Mouse (Mus musculus) embryonic facial prominence, embryonic 11.5 days (tissue): ENCODE results near the gene Hint1. TPM values are rescaled to one million over a fixed set of nuclear protein-coding genes. Genes with fewer than 3 reads are reported as not detected.

Experiments
- ATAC-seq: fragments of 200-750 bp; cut with Nextera tagmentation; replicated peaks from 2 replicates; pipeline ENCODE4 v1.8.0; 2017; ENCODE audit warnings: low read depth; ENCODE audit not compliant: insufficient number of reproducible peaks, low FRiP score, low TSS enrichment
- DNase-seq: peaks from one replicate; pipeline ENCODE4 v3.0.0-alpha.2; 2015; ENCODE audit warnings: low spot score
- H3K27ac ChIP-seq: fragments of 300-500 bp; sonication (generic); replicated peaks from 2 replicates; pipeline ENCODE4 v1.5.1; 2014; ENCODE audit warnings: mild to moderate bottlenecking, low read depth, low read length, control low read depth
- H3K27me3 ChIP-seq: fragments of 300-500 bp; sonication (generic); 2 replicates; pipeline ENCODE4 v1.6.1; 2014; ENCODE audit warnings: mild to moderate bottlenecking, low read length, moderate library complexity, mixed read lengths; ENCODE audit not compliant: control insufficient read depth, insufficient read depth
- H3K36me3 ChIP-seq: fragments of 300-500 bp; sonication (generic); replicated peaks from 2 replicates; pipeline ENCODE4 v1.6.1; 2014; ENCODE audit warnings: low read depth, mild to moderate bottlenecking, low read length, moderate library complexity, mixed read lengths; ENCODE audit not compliant: control insufficient read depth, insufficient read depth
- H3K4me1 ChIP-seq: fragments of 300-500 bp; sonication (generic); 2 replicates; pipeline ENCODE4 v1.6.1; 2014; ENCODE audit warnings: low read length, mixed read lengths; ENCODE audit not compliant: control insufficient read depth, insufficient read depth
- H3K4me2 ChIP-seq: fragments of 300-500 bp; sonication (generic); 2 replicates; pipeline ENCODE4 v1.6.1; 2014; ENCODE audit warnings: low read depth, mild to moderate bottlenecking, control low read depth, low read length, moderate library complexity
- H3K4me3 ChIP-seq: fragments of 300-500 bp; sonication (generic); 2 replicates; pipeline ENCODE4 v1.5.1; 2014; ENCODE audit warnings: low read depth, low read length, control low read depth
- H3K9ac ChIP-seq: fragments of 300-500 bp; sonication (generic); replicated peaks from 2 replicates; pipeline ENCODE4 v1.6.1; 2014; ENCODE audit warnings: mild to moderate bottlenecking, control low read depth, low read length
- H3K9me3 ChIP-seq: fragments of 300-500 bp; sonication (generic); replicated peaks from 2 replicates; pipeline ENCODE4 v1.6.1; 2016; ENCODE audit warnings: mild to moderate bottlenecking, low read length, inconsistent platforms, mixed read lengths; ENCODE audit not compliant: control insufficient read depth
- WGBS: fragments of 180-500 bp; shearing (Covaris S2); extraction: QIAGEN DNeasy Blood & Tissue Kit; methylation state at CpG from one replicate; pipeline ENCODE4 v1.1.7; 2014; 5-methylcytosine and 5-hydroxymethylcytosine counted together
- polyA plus RNA-seq: library from polyadenylated mRNA; unstranded; fragments of >200 nt; fragmentation: Nextera tagmentation; extraction: Ambion mirVana; gene quantifications from 2 replicates; pipeline ENCODE4 v1.2.1, GENCODE M21; 2014

Gene Hint1
- polyA plus RNA-seq, 1 experiment from 2014 or later, result 720 TPM

- 90% methylated on average over 3 of the region's 3 CpGs for WGBS
- no peak for DNase-seq
- H3K4me2 ChIP-seq, result no peak overlapping the region
Observed at GRCm38 (mm10) chr11:54905086-54905485, 38.9 kb downstream of the Hint1 start.

GRCm38 (mm10) chr11:54905931-54906330 lies 39.7 kb downstream of the Hint1 start:
- H3K4me2 ChIP-seq, result no peak overlapping the region
- H3K4me3 ChIP-seq, result no peak overlapping the region
- H3K27ac ChIP-seq, result no peak overlapping the region
- no peaks in the 10 kb centered on the region for H3K4me1 ChIP-seq
- no peaks in the 10 kb centered on the region for H3K27me3 ChIP-seq
- ATAC-seq, result no peak
- no peaks in the 10 kb centered on the region for H3K9me3 ChIP-seq
- H3K9ac ChIP-seq, result no peak overlapping the region
- 56% methylated on average over 4 of the region's 4 CpGs for WGBS
- DNase-seq, result no peak
- no peaks in the 10 kb centered on the region; the same call in 1 of the 2 replicates for H3K36me3 ChIP-seq

More at GRCm38 (mm10) chr11:54905086-54905485, 38.9 kb downstream of the Hint1 start:
- no peak overlapping the region for H3K9ac ChIP-seq
- H3K27me3 ChIP-seq, result no peaks in the 10 kb centered on the region
- no peak overlapping the region for H3K27ac ChIP-seq
- H3K36me3 ChIP-seq, result no peaks in the 10 kb centered on the region; the same call in 1 of the 2 replicates
- no peak for ATAC-seq
- H3K9me3 ChIP-seq, result no peaks in the 10 kb centered on the region
- no peaks in the 10 kb centered on the region for H3K4me1 ChIP-seq
- H3K4me3 ChIP-seq, result no peak overlapping the region

DNA sequence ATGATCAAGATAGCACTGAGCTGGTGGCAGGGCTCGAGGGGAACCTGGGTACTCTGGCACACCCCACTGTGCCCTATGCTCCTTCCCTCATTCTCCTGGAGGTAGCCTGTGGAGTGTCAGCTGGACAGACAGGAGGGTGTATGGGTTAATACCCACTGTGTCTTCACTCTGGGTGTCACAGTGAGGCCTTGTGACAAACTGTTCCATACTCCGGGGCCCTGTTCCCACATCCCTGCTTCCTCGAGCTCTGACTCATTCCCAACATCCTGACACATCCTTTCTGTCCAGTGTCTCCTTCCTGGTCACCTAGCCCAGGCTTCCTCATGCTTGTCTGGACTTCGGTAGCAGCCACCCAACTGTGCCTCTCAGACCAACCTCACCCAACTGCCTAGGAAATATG lies 40.3 kb downstream of the Hint1 start:
- DNase-seq, result no peak
- Histone ChIP-seq H3K4me2 (no peak overlapping the region), H3K27ac (no peak overlapping the region), H3K9ac (no peak overlapping the region), H3K4me3 (no peak overlapping the region), H3K27me3 (no peaks in the 10 kb centered on the region), H3K36me3 (no peaks in the 10 kb centered on the region; the same call in 1 of the 2 replicates), H3K9me3 (no peaks in the 10 kb centered on the region), H3K4me1 (no peaks in the 10 kb centered on the region)
- WGBS, result 75% methylated on average over 4 of the region's 4 CpGs
- ATAC-seq, result no peak

DNA sequence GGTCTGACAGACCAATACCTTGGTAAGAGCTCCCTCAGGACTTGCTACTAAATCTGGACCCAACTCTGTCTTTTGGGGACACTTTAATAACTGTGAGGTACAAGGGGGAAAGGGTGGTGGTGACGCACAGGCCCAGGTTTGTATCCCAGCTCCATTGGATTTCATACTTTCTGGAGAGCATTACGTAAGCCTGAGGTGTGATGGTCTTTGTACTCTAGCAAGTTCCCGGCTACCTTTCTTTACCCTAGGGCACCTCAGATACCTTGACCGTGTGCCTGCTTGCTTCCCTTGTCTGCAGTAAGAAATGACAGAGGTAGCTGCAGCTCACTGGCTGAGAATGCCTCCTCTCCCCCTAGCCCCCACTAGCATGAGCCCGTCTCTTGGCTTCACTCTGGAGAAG lies 41.1 kb downstream of the Hint1 start:
- WGBS, result 93% methylated on average over 5 of the region's 5 CpGs
- H3K9me3 ChIP-seq, result no peaks in the 10 kb centered on the region
- H3K27ac ChIP-seq, result no peak overlapping the region
- H3K36me3 ChIP-seq, result no peaks in the 10 kb centered on the region; the same call in 1 of the 2 replicates
- no peak overlapping the region for H3K4me3 ChIP-seq
- no peaks in the 10 kb centered on the region for H3K27me3 ChIP-seq
- ATAC-seq (no peak), DNase-seq (no peak)
- no peak overlapping the region for H3K4me2 ChIP-seq
- no peaks in the 10 kb centered on the region for H3K4me1 ChIP-seq
- H3K9ac ChIP-seq, result no peak overlapping the region

DNA sequence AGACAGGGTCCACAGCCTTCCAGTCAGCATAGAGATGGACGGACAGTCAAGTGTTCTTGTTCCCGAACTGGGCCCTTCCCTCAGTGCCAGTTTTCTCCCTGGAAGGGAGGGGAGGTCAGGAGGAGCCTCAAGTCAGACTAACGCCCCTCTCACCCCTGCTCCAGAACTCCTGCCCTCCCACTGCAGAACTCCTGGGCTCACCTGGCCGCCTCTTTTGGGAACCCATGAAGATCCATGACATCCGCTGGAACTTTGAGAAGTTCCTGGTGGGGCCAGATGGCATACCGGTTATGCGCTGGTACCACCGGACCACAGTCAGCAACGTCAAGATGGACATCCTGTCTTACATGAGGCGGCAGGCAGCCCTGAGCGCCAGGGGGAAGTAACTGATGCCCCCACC lies 43.1 kb downstream of the Hint1 start:
- 92% methylated on average over 11 of the region's 11 CpGs for WGBS
- ATAC-seq, result no peak
- DNase-seq, result no peak
- Histone ChIP-seq H3K9me3 (no peaks in the 10 kb centered on the region), H3K4me3 (no peak overlapping the region), H3K27me3 (no peaks in the 10 kb centered on the region), H3K4me2 (no peak overlapping the region), H3K27ac (no peak overlapping the region), H3K4me1 (no peaks in the 10 kb centered on the region), H3K9ac (no peak overlapping the region), H3K36me3 (no peaks in the 10 kb centered on the region; the same call in 1 of the 2 replicates)

GRCm38 (mm10) chr11:54910081-54910665 lies 44.0 kb downstream of the Hint1 start:
- Histone ChIP-seq H3K4me3 (no peak overlapping the region), H3K4me1 (no peaks in the 10 kb centered on the region), H3K27me3 (no peaks in the 10 kb centered on the region), H3K9me3 (no peaks in the 10 kb centered on the region), H3K36me3 (no peaks in the 10 kb centered on the region; the same call in 1 of the 2 replicates), H3K27ac (no peak overlapping the region), H3K4me2 (no peak overlapping the region), H3K9ac (no peak overlapping the region)
- DNase-seq (no peak), ATAC-seq (no peak)
- WGBS, result 90% methylated on average over 12 of the region's 12 CpGs

DNA sequence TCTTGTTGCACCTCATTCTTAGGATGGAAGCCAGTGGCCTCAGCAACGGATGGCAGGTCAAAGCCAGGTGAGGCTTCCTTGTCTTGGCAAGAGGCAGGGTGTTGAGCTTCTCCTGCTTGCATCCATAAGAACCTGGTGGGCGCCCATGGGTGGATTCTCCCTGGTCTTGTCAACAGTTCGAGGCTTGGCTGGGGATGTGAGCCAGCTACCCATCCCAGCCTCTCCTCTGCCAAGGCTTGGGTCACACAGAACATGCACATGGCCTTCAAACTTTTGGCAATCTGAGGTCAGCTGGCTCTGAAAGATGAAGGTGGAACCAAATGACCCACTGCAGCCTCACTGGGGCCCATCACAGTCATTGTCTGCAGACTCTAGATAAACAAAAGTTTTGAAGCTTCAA lies 45.0 kb downstream of the Hint1 start:
- Histone ChIP-seq H3K9me3 (no peaks in the 10 kb centered on the region), H3K4me3 (no peak overlapping the region), H3K4me2 (no peak overlapping the region), H3K27me3 (no peaks in the 10 kb centered on the region), H3K27ac (no peak overlapping the region), H3K4me1 (no peaks in the 10 kb centered on the region), H3K9ac (no peak overlapping the region), H3K36me3 (no peaks in the 10 kb centered on the region; the same call in 1 of the 2 replicates)
- ATAC-seq, result no peak
- DNase-seq, result no peak
- 84% methylated on average over 3 of the region's 3 CpGs for WGBS

- Histone ChIP-seq H3K9me3 (no peaks in the 10 kb centered on the region), H3K4me3 (no peak overlapping the region), H3K4me2 (no peak overlapping the region), H3K4me1 (no peaks in the 10 kb centered on the region), H3K27ac (no peak overlapping the region), H3K36me3 (no peaks in the 10 kb centered on the region; the same call in 1 of the 2 replicates), H3K27me3 (no peaks in the 10 kb centered on the region), H3K9ac (no peak overlapping the region)
- WGBS, result 89% methylated on average over 7 of the region's 7 CpGs
- ATAC-seq (no peak), DNase-seq (no peak)
Observed at GRCm38 (mm10) chr11:54911671-54912502, 45.7 kb downstream of the Hint1 start.
